Mouse (Mus musculus): ENCODE measurements around the gene Sowaha.

DNA sequence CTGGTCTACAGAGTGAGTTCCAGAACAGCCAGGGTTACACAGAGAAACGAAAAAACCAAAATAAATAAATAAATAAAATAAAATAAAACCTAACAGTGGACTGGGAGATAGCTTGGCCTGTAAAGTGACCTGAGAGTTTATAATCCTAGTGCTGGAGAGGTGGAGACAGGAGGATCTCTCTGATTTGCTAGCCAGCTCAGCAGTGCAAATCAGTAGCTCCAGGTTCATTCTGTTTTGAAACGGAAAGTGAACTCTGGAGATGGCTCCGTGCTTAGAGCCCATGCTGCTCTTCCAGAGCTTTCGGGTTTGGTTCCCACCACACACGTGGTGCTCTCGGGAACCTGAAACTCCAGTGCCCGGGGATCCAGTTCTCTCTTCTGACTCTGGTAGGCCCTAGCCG lies 32.1 kb downstream of the Sowaha start:
- TF ChIP-seq POLR2A (IDR thresholded peaks at IDR 0.05; ENCODE audit: insufficient read depth, low read length) (no peak), CTCF (IDR thresholded peaks at IDR 0.05; ENCODE audit: low read depth, low read length) (no peak), EP300 (IDR thresholded peaks at IDR 0.05; ENCODE audit: insufficient read depth, low read depth, low read length) (no peak)
